Mouse (Mus musculus) B cell, adult 2 months (primary cell): ENCODE measurements around the gene Has3.
"Not testable (repeated sequence)": the region's sequence is repeated elsewhere in the genome, so short reads cannot be mapped to it uniquely, and the experiment has no call there.

Source experiments
- DNase-seq, 2 experiments: peaks; one replicate each; pipeline ENCODE4 v3.0.0; 2022

Gene Has3

DNA sequence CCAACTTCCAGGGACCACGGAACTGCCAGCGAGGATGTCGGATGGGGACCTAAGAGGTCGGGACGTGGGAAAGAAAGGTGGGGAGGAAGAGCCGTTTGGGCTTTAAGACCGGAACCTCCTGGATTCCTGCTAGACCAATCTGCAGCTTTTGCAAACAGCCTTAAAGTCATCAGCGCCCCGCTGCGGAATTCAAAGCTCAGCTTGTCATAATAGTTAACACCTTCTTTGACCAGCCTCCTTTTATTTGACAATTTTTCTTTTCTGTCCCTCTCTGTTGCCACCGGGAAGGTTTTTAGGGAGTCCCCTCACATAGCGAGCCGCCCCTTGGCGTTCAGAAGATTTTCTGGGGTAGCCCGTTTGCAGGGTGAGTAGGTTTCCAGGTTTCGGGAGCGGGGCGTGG, at the start of gene Has3:
Gene Has3 (plus strand): TSS at position 192 of the 400 bp plus-strand sequence.
- DNase-seq, result no peak

DNA sequence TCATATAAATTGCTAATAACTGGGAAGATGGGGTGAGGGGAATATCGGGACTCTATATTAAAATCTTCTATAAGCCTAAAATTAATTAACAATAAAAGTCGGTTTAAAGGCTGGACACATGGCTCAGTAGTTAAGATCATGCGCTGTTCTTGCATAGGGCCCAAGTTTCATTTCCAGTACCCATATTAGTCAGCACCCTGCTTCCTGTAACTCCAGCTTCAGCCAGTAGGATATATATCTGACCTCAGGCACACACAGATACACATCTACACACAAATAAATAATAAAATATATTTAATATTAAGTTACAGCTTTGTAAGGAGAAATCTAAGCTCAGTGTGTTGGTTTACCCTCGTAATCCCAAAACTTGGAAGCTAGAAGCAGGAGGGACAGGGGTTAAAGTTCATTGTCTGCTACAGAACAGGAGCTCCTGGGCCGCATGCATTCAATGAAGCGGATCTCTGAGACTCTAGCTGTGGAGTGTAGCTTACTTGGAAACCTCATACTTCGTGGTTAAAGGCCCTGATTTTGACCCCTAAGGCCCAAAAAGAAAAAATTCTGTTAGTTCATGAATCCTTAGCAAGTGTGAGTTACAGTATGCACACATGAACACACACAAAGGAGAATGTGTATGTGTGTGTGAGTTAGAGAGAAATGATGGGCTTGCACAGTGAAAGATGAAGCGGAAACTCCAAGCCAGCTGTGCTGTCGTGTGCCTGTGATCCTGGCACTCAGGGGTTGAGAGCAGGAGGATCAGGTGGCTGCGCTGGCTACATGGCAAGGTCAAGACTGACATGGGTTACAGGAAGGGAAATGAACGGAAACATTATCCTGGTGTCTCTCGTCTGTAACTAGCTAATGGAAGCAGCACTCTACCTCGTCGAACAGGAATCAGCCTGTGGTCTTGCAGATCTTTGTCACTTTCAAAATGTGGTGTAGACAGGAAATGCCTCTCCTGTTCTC, 49.2 kb upstream of the Has3 start:
- DNase-seq, result no peak

DNA sequence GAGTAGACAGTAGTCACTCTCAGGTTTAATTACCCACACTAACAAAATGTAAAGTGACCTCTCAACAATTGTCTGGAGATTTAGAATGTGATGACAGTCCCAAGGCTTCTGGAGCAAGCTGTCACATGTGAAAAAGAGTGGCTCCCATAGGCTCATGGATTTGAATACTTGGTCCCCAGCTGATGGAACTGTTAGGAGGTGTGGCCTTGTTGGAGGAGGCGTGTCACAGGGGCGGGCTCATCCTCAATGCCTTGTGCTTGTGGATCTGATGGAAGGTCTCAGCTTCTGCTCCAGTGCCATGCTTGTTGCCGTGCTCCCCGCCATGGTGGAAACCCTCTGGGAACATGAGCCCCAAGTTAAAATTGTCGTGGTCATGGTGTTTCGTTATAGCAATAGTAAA, 41.1 kb upstream of the Has3 start:
- DNase-seq, result no peak

DNA sequence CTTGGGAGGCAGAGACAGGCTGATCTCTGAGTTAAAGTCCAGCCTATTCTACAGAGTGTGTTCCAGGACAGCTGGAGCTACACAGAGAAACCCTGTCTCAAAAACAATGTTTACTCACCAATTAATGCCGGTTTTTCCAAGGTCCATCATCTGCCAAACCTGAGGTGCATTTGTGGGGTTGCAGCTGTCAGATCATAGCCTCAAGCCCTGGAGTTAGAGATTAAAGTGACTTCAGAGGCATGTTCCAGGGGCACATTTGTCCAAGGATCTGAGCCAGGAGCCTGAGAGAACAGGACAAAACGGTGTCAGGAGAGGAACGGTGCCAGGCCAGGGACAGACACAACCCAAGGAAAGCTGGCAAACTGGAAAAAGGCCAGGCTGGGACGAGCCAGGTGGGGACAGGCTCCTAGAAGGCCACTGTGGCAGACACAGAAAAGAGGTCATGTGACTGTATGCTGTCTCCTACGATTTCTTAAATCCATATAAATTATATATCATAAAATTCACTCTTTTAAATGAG, 40.5 kb upstream of the Has3 start:
- DNase-seq, result no peak

DNA sequence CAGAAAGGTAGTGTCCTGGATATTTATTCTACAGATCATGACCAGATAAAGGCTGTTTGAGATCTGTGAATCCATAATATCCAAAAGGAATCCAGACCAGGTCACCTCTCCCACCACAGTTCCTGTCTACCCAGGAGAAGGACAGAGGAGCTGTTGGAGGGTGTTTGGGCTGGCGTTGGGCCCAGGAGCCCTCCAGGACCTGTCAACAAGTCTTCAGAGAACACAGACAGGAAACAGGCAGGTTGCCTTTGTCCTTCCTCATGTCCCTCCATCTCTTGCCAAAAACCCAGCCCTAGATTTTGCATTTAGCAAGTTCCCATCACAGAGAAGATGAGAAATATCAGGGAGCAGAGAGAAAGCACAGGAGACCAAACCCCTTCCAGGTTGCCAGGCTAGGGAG, 35.1 kb upstream of the Has3 start:
- no peak for DNase-seq

DNA sequence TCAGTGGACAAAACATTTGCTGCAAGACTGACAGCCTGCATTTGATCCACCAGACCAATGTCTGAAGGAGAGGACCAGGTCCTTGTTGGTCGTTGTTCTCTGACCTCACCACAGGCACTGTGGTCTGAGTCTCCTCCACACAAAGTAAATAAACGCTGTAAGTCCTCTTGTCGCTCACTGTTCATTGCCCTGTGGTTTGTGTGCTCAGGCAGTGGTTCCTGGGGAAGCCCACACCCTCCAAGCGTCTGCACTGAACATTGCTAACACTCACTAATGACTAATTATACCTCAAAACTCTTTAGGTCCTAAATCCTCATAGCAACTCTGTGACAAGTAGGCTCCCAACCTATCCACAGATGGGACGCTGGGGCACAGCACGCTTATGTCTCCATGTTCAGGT, 33.5 kb upstream of the Has3 start:
- DNase-seq, result no peak

DNA sequence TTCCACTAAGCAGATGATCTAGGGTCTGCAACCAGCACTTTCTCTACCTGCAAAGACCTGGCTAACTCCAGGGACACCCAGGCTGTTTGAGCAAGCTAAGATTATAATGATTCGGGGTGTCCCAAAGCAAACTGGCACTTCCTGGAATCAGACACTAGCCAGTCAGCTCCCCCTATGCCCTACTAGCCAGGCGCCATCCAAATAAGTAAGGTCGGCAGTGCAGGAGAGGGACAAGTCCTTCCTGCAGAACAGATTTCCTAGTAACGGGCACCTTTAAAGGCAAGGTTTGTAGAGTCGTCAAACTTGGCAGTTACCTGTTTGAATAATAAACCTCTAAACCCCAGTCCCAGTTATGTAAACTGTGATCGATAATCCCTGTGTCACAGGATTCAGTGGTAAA, 31.2 kb upstream of the Has3 start:
- no peak for DNase-seq

DNA sequence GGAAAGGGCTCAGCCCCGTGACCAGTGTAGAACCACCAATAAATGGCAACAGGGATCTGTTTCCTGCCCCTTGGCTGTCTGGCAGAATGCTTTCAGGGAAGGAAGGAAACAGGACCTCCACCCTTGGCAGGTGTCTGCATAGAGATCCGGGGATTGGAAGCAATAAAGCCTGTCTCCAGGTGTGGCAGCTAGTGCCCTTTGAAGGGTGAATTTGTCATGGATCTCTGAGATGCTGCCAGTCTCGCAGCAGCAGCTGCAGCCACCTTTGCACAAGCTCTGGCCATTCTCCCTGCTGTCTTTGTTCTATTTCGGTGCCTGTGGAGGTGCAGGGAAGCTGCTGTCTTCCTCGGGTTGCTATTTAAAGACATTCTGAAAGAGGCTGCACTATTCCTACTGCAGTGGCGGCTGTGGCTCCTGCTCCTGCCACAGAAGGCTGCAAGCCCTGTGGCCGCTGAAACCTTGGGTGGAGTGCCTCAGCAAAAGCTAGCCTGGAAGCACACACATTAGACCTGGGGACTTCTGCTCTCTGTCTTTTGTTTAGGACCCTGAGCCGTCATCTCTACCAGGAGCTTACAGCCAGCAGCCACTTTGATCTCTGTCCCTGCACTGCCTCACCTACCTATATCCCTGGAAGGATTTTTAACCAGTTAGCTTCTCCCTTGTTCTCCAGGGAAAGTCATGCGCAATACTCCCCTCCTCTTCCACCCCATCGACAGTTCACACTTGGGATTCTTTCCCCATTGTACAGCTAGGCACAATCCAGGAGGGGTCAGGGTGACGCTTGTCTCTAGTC, 30.6 kb upstream of the Has3 start:
- no peak for DNase-seq

DNA sequence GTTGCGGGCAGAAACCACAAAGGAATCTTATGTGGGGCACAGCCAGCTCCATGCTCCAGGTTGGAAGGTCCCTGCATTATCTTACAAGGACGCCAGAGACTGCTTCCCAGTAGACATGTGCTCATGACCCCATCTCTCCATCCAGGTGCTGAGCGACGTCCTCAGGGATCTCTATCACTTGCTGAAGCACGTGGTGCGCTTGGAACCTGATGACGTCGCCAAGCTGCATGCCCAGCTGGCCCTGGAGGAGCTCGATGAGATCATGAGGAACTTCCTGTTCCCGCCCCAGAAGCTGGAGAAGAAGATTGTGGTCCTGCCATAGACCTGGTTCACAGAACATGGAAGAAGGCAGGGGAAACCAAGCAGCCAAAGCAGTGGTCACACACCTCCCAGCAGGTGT, 20.0 kb upstream of the Has3 start:
- DNase-seq, result no peak

DNA sequence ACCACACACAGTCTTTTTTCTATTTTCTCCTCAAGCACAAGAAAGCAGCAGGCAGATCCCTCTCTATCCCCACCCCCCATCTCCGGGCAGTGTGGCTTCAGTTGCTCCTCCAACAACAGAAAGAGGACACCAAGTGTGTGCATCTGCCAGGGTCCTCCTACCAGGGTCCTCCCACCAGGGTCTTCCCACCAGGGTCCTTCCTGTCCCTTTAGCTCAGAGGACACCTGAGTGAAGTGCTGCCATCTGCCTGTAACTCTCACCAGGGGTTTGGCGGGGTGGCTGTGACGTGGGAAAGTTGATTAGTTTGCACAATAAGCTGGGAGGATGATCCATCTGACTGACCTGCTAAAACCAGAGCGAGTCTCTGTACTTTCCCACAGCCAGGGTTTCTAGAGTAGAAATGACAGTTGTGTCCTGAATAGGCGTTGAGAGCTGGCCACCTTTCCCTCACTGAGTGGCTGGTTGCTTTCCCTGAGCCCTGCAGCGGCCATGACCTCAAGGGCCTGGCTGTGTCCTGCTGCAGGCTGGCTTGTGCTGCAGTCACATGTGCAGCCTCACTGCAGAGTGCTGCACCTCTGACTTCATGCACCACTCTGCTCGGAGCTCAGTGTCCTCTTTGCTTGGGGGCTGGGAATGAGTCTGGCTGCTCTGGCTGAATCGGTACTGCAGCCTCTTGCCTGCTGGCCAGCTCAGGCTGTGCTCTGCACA, 15.4 kb upstream of the Has3 start:
- DNase-seq, result no peak

DNA sequence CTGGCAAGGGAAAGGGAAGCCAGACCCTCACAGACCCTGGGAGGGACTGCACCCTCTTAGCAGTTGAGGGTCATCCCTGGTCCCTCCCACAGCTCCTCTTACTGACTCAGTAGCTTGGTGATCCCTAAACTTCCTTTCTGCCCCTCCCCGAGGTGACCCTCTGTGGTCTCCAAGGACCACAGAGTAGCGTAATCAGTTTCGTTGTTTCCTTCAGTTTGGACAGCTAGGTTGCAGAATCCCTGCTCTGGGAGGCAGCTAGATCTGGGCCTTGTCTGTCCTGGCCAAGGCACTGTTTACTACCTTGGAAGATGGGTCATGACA, 14.8 kb upstream of the Has3 start:
- no peak for DNase-seq

DNA sequence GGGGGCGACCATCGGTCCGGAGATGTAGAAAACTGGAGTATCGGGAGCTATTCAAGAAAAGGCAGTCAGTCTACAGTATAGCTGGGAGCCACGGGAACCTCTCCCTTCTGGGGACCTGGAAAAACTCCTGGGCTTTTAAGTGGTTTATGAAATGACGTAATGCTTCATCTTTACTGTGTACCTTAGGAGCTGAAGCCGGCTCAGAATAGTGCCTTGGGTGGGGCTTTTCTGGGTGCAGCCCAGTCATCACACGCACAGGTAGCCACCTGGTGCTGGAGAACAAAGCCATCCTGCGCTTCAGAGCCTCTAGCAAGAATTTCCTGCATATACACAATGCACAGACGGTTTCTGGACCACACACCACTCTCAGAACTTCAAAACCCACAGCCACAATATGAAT, 7.2 kb upstream of the Has3 start:
- DNase-seq, result no peak

DNA sequence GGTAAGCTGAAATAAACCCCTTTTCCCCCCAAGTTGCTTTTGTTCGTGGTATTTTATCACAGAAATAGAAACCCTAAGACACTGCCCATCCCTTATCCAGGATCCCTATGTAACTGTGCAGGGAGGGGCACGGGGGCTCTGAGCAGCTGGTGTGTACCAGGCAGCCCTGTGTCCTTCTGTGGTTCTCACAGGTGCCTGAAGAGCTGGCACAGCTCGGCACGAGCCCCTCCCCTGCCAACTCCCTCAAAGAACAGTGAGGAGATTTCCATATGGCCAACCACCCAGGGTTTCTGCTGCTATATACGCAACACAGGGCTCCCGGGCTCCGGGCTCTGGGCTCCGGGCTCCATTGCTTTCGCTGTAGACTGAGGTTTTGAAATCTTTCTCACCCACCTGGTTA, 4.7 kb upstream of the Has3 start:
- no peak for DNase-seq

DNA sequence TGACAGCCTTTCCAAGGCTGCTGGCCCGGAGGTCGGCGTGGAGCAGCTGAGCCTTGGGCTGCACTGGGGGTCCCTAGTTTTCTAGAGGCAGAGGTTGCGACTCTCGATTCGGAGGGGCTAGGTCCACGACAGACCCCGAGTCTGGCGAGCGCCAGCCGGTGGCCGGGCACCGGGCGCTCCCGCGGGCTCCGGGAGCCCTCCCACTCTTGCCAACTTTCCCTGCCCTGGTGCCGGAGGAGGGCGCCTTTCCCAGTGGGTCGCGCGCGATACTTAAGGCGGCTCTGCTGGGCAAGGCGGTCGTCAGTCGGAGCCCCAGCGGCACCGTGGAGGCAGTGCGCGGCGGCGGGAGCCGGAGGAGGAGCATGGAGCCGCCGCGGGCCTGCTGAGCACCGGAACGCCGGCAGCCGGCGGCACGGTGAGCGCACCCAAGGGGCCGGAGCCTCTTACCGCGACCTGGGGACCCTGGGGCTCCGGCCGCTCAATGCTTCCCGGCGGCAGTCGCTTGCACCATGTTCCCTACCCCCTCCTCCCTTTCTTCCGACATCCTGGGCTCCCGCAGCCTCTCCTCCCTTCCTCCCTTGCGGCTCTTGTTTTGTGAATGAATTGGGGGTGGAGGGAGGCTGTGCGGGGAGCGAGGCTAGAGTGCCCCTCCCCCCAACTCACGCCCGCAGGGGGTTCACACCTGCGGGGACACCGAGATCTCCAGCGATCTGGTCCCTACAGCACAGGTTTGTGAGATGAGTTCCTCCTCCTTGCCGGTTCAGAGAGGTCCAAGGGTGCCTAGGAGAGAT, 690 bp downstream of the Has3 start:
- DNase-seq, result peak; percentile 19 to 23

DNA sequence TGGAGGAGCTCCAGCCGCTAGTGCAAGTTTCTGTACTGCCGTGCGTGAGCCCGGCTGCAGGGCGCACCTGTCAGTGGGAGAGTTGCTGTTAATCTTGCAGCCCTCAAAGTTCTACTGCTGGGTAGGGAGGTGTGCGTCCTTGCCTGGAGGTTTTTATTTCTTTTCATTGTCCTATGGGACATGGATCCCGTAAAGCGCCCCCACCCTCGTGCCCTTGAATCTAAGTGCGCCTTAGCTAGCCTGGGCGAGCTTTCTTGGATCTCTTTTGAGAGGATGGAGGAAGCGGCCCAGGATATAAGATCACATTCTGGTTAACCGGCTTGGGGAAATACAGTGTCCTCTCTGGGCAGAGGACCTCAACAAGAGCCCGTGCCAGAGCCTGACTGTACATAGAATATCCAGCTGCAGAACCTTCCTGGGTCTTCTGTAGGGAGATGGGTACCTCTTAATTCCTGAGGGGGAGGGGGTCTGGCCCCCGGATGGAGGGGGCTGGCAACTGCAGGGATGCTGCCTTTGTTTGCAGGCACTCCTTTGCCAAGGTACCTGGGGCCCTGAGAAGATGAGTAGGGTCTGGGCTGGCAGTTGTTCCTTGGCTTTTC, 1.4 kb downstream of the Has3 start:
- DNase-seq, result peak; percentile 8

DNA sequence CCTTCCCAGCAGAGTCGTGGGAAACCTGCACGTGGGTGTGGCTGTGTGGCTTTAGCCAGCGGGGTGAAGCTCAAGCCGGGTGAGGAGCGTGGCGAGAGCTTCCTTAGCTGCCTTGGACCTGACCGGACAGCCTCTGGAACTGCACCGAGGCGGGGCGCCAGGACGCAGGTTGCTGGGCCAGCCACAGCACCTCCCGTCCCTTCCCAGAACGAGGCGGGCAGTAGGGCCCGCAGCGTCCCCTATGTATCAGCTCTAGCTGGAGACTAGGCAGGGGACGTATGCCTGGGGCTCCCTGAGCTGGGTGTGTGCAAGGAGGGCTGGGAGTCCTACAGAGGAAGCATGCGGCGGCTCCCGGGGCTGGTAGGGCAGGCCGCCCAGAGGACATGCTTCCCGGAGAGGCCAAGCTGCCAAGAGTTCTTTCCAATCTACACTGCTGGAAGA, 1.9 kb downstream of the Has3 start:
- no peak for DNase-seq

DNA sequence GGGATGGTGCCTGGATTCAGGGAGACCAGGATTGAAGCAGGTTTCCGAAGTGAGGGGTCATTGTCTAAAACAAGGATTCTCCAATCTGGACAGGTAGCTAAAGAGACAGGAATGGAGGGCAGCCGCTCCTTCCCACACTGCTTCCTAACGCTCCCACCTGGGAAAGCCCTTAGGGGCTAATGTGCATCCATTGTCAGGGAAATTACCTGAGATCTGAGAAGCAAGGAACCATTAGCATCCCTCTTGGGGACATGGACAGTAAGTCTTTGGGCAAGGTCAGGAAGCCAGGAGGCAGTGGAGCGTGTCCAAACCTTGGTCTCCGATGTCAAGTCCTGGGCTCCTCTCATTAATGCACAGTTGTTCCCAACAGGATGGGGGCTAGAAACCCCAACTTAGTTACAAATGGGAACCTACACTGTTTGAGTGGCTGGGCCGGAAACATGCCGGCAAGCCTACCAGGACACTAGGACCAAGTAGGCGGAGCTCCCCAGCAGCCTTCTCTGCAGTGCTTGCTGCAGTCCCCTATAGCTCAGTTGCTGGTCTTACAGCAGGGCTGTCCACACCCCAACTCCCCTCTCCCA, 2.5 kb downstream of the Has3 start:
- DNase-seq, result no peak

DNA sequence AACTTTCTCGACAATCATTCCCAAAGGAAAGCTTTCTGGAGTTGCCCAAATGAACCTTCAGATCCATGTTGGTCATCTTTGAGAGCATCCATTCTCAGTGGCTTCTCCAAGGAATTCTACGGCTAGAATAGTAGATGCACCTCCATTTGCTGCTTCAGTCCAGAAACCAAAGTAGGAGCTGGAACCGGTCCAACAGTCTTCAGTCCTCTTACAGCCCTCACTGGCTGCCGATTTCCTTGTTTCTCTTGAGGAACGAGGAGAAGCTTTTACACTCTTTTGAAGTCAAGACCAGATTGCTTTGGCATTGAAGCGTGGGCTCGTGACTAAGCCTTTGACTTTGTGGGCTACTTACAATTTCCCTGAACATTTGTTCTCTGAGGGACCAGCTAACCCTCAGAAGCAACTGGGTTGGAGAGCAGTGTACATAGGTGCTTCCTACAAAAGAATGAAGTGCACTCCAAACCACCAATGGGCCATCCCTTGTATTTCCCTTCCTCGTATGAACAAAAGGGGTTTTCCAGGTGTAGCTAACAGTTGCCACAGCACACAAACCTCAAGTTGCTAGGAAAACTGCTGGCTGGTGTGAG, 10.2 kb downstream of the Has3 start:
- no peak for DNase-seq

DNA sequence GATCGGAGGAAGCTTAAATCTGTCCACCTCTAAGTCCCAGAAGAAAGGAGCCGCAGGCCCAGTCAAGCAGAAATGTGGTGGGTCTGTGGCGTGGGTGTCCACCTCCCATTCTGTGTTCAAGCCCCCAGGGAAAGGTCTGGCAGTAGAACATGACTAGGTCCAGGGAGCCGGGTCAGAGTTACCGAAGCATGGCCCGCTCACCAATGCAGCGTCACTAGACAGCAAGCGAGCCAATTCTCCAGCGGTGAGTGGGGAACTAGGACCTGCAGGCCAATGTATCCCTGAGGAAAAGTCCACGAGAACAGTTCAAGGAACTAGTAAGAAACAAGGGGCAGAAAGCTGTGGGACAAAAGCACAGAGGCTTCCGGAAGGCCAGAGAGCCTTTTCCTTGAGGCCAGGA, 14.1 kb downstream of the Has3 start:
- not testable (repeated sequence) for DNase-seq

DNA sequence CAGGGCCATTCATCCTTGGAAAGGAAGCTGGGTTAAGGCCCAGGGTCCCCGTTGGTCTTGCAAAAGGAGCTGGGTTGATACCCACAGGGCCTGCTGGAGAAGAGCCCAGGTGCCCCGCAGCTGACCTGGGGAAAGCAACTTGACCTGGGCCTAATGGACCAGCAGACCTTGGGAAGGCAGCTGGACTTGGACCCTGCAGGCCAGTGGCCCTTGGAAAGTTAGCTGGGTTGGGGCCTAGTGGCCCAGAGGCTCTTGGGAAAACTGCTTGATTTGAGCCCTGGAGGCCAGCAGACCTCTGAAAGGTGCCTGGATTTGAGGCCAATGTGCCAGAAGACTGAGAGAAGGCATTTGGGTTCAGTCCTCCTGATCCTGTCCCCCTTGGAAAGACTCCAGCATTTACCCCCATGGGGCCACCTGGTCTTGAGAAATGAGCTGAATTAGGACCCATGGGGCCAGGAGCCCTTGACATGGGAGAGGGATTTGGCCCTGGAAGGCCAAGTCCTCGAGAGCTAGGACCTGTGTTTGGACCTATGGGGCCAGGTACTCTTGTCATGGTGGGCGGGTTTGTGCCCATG, 14.9 kb downstream of the Has3 start:
- not testable (repeated sequence) for DNase-seq
